Mouse (Mus musculus) limb, embryonic 14.5 days (tissue): ENCODE data around the gene Lhfpl3. TPM values are rescaled to one million over a fixed set of nuclear protein-coding genes. Genes with fewer than 3 reads are reported as not detected.
"Not testable (repeated sequence)": the region's sequence is repeated elsewhere in the genome, so short reads cannot be mapped to it uniquely, and the experiment has no call there.

Experiments used
- ATAC-seq: fragments of 200-750 bp; cut with Nextera tagmentation; 2 replicates; pipeline ENCODE4 v1.8.0; 2017; ENCODE audit warnings: low read depth, moderate number of reproducible peaks, moderate TSS enrichment; ENCODE audit not compliant: low FRiP score
- DNase-seq: peaks from one replicate; pipeline ENCODE4 v3.0.0-alpha.2; 2015; ENCODE audit warnings: low spot score
- H3K27ac ChIP-seq: fragments of 300-500 bp; sonication (generic); replicated peaks from 2 replicates; pipeline ENCODE4 v1.5.1; 2014; ENCODE audit warnings: low read depth, mild to moderate bottlenecking, low read length, moderate library complexity, mixed read lengths
- H3K27me3 ChIP-seq: fragments of 300-500 bp; sonication (generic); 2 replicates; pipeline ENCODE4 v1.6.1; 2014; ENCODE audit warnings: low read length, mixed read lengths; ENCODE audit not compliant: control insufficient read depth, insufficient read depth
- H3K36me3 ChIP-seq: fragments of 300-500 bp; sonication (generic); 2 replicates; pipeline ENCODE4 v1.6.1; 2014; ENCODE audit warnings: mild to moderate bottlenecking, low read length, moderate library complexity, mixed read lengths; ENCODE audit not compliant: control insufficient read depth, insufficient read depth
- H3K4me1 ChIP-seq: fragments of 300-500 bp; sonication (generic); 2 replicates; pipeline ENCODE4 v1.6.1; 2014; ENCODE audit warnings: antibody characterized with exemption, low read length, mixed read lengths; ENCODE audit not compliant: control insufficient read depth, insufficient read depth
- H3K4me2 ChIP-seq: fragments of 300-500 bp; sonication (generic); replicated peaks from 2 replicates; pipeline ENCODE4 v1.6.1; 2014; ENCODE audit warnings: low read depth, mild to moderate bottlenecking, low read length, moderate library complexity; ENCODE audit not compliant: severe bottlenecking
- H3K4me3 ChIP-seq: fragments of 300-500 bp; sonication (generic); replicated peaks from 2 replicates; pipeline ENCODE4 v1.5.1; 2014; ENCODE audit warnings: low read length
- H3K9ac ChIP-seq: fragments of 300-500 bp; sonication (generic); 2 replicates; pipeline ENCODE4 v1.6.1; 2014; ENCODE audit warnings: mild to moderate bottlenecking, low read depth, low read length, moderate library complexity; ENCODE audit not compliant: severe bottlenecking
- H3K9me3 ChIP-seq: fragments of 300-500 bp; sonication (generic); 2 replicates; pipeline ENCODE4 v1.6.1; 2016; ENCODE audit warnings: low read length; ENCODE audit not compliant: control insufficient read depth
- POLR2A ChIP-seq: fragments of 200-500 bp; IDR thresholded peaks from 2 replicates; pipeline ENCODE4 v1.8.0; 2012; ENCODE audit warnings: inconsistent platforms, mild to moderate bottlenecking, moderate library complexity, borderline replicate concordance; ENCODE audit not compliant: insufficient read depth, insufficient read length; ENCODE audit errors: extremely low read depth
- WGBS: fragments of 180-500 bp; shearing (Covaris S2); extraction: QIAGEN DNeasy Blood & Tissue Kit; methylation state at CpG from one replicate; pipeline ENCODE4 v1.1.7; 2014; 5-methylcytosine and 5-hydroxymethylcytosine counted together
- polyA plus RNA-seq, 2 experiments: library from polyadenylated mRNA; depleted of rRNA in 1 of 2; stranded (reverse) in 1 of 2; unstranded in 1 of 2; fragments of >200 nt; fragmentation: Nextera tagmentation in 1 of 2; extraction: Ambion mirVana in 1 of 2; gene quantifications; 2 replicates each; pipeline versions ENCODE4 v1.2.1 to v1.2.3; 2012 to 2014

Lhfpl3 gene
- 0.82 and 0.85 TPM in 2 replicates for polyA plus RNA-seq (2012; rRNA removed)
- 0.72 and 0.75 TPM in 2 replicates for polyA plus RNA-seq (2014; fragmentation: Nextera tagmentation; extraction: Ambion mirVana)

- WGBS: under 1% methylated on average over 29 of the region's 53 CpGs
- TF ChIP-seq POLR2A: no peak
- ATAC-seq: peak; percentile 78
- Histone ChIP-seq H3K36me3 (no peaks in the 10 kb centered on the region), H3K9ac (peak within 1 kb of the TSS; percentile 45), H3K27me3 (peaks cover 34% of the 10 kb centered on the region), H3K9me3 (no peaks in the 10 kb centered on the region), H3K4me3 (peak within 1 kb of the TSS; percentile 56), H3K4me1 (0 out of 2 replicates have a peak, but pooled peaks cover 3% of the 10 kb centered on the region), H3K27ac (no peak within 1 kb of the TSS), H3K4me2 (peak within 1 kb of the TSS; percentile 96)
- no peak for DNase-seq
Measured at GRCm38 (mm10) chr5:22745885-22746532, at the start of gene Lhfpl3. TSS of gene Lhfpl3 (plus strand) at chr5:22746059.

- not testable (repeated sequence) for H3K27me3 ChIP-seq, H3K27ac ChIP-seq, H3K36me3 ChIP-seq, H3K4me3 ChIP-seq, ATAC-seq, H3K9me3 ChIP-seq, DNase-seq, H3K9ac ChIP-seq, H3K4me1 ChIP-seq, H3K4me2 ChIP-seq
- 80% methylated on average over 4 of the region's 4 CpGs for WGBS
Measured at GRCm38 (mm10) chr5:22706271-22706670, 39.6 kb upstream of the Lhfpl3 start.

- peak overlapping the region; percentile 96 for H3K4me2 ChIP-seq
- H3K4me3 ChIP-seq: peak overlapping the region; percentile 56
- H3K9me3 ChIP-seq: no peaks in the 10 kb centered on the region
- H3K4me1 ChIP-seq: 0 out of 2 replicates have a peak, but pooled peaks cover 3% of the 10 kb centered on the region
- H3K9ac ChIP-seq: peak overlapping the region; percentile 45
- ATAC-seq (no peak), DNase-seq (no peak)
- H3K27me3 ChIP-seq: peaks cover 34% of the 10 kb centered on the region
- H3K27ac ChIP-seq: no peak overlapping the region
- 3% methylated on average over 10 of the region's 10 CpGs for WGBS
- no peak for TF ChIP-seq POLR2A
- no peaks in the 10 kb centered on the region for H3K36me3 ChIP-seq
Measured at GRCm38 (mm10) chr5:22745529-22745884, 352 bp upstream of the Lhfpl3 start.

- Histone ChIP-seq H3K27ac (no peak overlapping the region), H3K9ac (peak overlapping the region; percentile 45), H3K4me3 (peak overlapping the region; percentile 56), H3K36me3 (no peaks in the 10 kb centered on the region), H3K27me3 (peaks cover 34% of the 10 kb centered on the region), H3K4me1 (0 out of 2 replicates have a peak, but pooled peaks cover 3% of the 10 kb centered on the region), H3K9me3 (no peaks in the 10 kb centered on the region), H3K4me2 (peak overlapping the region; percentile 96)
- TF ChIP-seq POLR2A: no peak
- DNase-seq: no peak
- ATAC-seq: no peak
- 1% methylated on average over 20 of the region's 20 CpGs for WGBS
Measured at GRCm38 (mm10) chr5:22746533-22747021, 718 bp downstream of the Lhfpl3 start.

GRCm38 (mm10) chr5:22747305-22747704 is 1.4 kb downstream of the Lhfpl3 start:
- H3K27me3 ChIP-seq: peaks cover 34% of the 10 kb centered on the region
- DNase-seq: no peak
- peak overlapping the region; percentile 96 for H3K4me2 ChIP-seq
- no peak for TF ChIP-seq POLR2A
- H3K4me3 ChIP-seq: peak overlapping the region; percentile 56; the same call in 1 of the 2 replicates
- 2% methylated on average over 7 of the region's 7 CpGs for WGBS
- no peaks in the 10 kb centered on the region for H3K9me3 ChIP-seq
- H3K27ac ChIP-seq: no peak overlapping the region
- no peaks in the 10 kb centered on the region for H3K36me3 ChIP-seq
- 0 out of 2 replicates have a peak, but pooled peaks cover 3% of the 10 kb centered on the region for H3K4me1 ChIP-seq
- no peak for ATAC-seq
- H3K9ac ChIP-seq: no peak overlapping the region
